40 mouse cellular contexts compared by ENCODE assay signal in the genomic region with DNA sequence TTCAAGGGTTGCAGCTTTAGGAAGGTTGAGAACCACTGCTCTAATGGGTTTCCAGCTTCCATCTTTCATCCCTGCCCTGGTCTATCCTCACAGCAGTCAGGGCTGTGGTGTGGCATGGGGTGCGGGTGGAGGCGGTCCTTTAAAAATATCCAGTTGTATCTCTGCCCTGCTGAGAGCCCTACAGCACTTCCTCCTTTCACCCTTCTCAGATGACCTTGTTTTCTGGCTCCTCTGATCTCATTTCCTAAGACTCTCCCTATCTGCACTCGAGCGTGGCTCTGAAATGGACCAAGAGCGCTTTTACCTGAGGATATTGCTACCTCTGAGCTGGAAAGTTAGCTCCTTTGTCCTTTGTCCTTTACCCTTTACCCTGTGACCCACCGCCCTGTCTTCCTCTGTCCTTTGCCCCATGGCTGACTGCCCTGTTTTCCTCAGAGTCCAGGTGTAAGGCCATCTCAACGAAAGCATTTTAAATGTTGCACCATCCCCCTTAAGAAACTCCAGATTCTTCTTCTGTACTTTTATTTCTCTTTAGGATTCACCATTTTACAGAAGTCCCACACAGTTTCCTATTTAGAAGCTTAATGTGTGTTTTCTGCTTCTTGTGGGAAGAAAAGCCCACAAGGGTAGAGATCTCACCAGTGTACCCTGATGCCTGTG. TPM values are rescaled to one million over a fixed set of nuclear protein-coding genes. Genes with fewer than 3 reads are reported as not detected.
"Had no signal": no experiment of that assay in that cellular context is flagged by ENCODE, and none has a peak within 500 bp of the region (broad histone marks: within the 10 kb centered on the region; RNA-seq: fewer than 3 reads in every experiment).

No protein-coding gene starts in this region.

- H3K4me1 ChIP-seq: heart, embryonic 10.5 days; hindbrain, embryonic 13.5 days; hindbrain, embryonic 15.5 days; kidney, embryonic 15.5 days; limb, embryonic 13.5 days; limb, embryonic 15.5 days; liver, embryonic 12.5 days had no signal

- ATAC-seq: hindbrain, postnatal 0 days; intestine, embryonic 16.5 days; liver, embryonic 12.5 days had no signal

- H3K4me2 ChIP-seq: heart, embryonic 12.5 days; hindbrain, embryonic 13.5 days; hindbrain, embryonic 15.5 days; kidney, embryonic 15.5 days; limb, embryonic 13.5 days; limb, embryonic 15.5 days; liver, embryonic 12.5 days had no signal

- H3K9ac ChIP-seq: heart, embryonic 12.5 days; hindbrain, embryonic 13.5 days; hindbrain, embryonic 15.5 days; kidney, embryonic 15.5 days; limb, embryonic 13.5 days; limb, embryonic 15.5 days; liver, embryonic 12.5 days; liver, embryonic 14.5 days had no signal

- H3K27ac ChIP-seq: gastrocnemius, adult 2 months; heart, embryonic 10.5 days; hindbrain, embryonic 13.5 days; hindbrain, embryonic 15.5 days; hindbrain, postnatal 0 days; kidney, embryonic 15.5 days; kidney, postnatal 0 days; limb, embryonic 13.5 days; limb, embryonic 15.5 days; liver, embryonic 12.5 days; liver, embryonic 14.5 days had no signal

- DNase-seq: gastrocnemius, adult 2 months; gastrocnemius, postnatal 10 days; gastrocnemius, postnatal 25 days; heart, adult 18-20 months; heart, postnatal 14 days; heart, postnatal 36 days; kidney, adult 11 months; kidney, adult 2 months; kidney, adult 9 months; kidney, postnatal 14 days; kidney, postnatal 36 days; layer of hippocampus, adult 9-11 months; layer of hippocampus, postnatal 36 days; left cerebral cortex, postnatal 4 days; lung, adult 18-20 months had no signal

- H3K27me3 ChIP-seq: heart, embryonic 12.5 days; hindbrain, embryonic 13.5 days; hindbrain, embryonic 15.5 days; kidney, embryonic 15.5 days; limb, embryonic 13.5 days; limb, embryonic 15.5 days; liver, embryonic 12.5 days had no signal

- H3K4me3 ChIP-seq: gastrocnemius, adult 2 months; heart, embryonic 10.5 days; heart, embryonic 12.5 days; hindbrain, embryonic 13.5 days; hindbrain, embryonic 15.5 days; kidney, embryonic 15.5 days; limb, embryonic 13.5 days; limb, embryonic 15.5 days; liver, embryonic 12.5 days had no signal

- H3K9me3 ChIP-seq: heart, embryonic 10.5 days; heart, embryonic 12.5 days; hindbrain, embryonic 13.5 days; hindbrain, embryonic 15.5 days; kidney, embryonic 15.5 days; limb, embryonic 13.5 days; limb, embryonic 15.5 days; liver, embryonic 12.5 days had no signal

- H3K36me3 ChIP-seq: heart, embryonic 10.5 days; heart, embryonic 12.5 days; hindbrain, embryonic 13.5 days; hindbrain, embryonic 15.5 days; kidney, embryonic 15.5 days; limb, embryonic 13.5 days; limb, embryonic 15.5 days; liver, embryonic 12.5 days had no signal

RNA-seq across cellular contexts. Expression of a gene that starts 4.2 kb away (rescaled TPM):
- total RNA-seq: gastrocnemius, adult 2 months; gastrocnemius, postnatal 10 days; gastrocnemius, postnatal 25 days; heart, adult 18-20 months; heart, adult 8-10 months; heart, postnatal 14 days; heart, postnatal 36 days; hematopoietic stem cell, adult 5-6 weeks; hindbrain, postnatal 0 days; layer of hippocampus, adult 8-10 months; layer of hippocampus, postnatal 14 days; layer of hippocampus, postnatal 36 days; left cerebral cortex, adult 18-20 months; left cerebral cortex, adult 8-10 months; left cerebral cortex, postnatal 10 days; left cerebral cortex, postnatal 25 days; left cerebral cortex, postnatal 4 days had no signal
- polyA plus RNA-seq: gonadal fat pad, adult 2 months; heart, embryonic 10.5 days; heart, embryonic 12.5 days; heart, embryonic 14.5 days; hindbrain, embryonic 11.5 days; hindbrain, embryonic 13.5 days; hindbrain, embryonic 15.5 days; hindbrain, postnatal 0 days; intestine, embryonic 14.5 days; intestine, embryonic 16.5 days; kidney, embryonic 15.5 days; kidney, postnatal 0 days; limb, embryonic 11.5 days; limb, embryonic 15.5 days; liver, embryonic 12.5 days had no signal
